Mouse (Mus musculus) bone marrow, adult 2 months (tissue): ENCODE data around the gene Lsm12.

Experiments used
- CTCF ChIP-seq: fragments of 200-500 bp; IDR thresholded peaks from 2 replicates; pipeline ENCODE4 v1.5.1; 2011; ENCODE audit warnings: low read length, control low read depth; ENCODE audit not compliant: control insufficient read depth, insufficient read depth
- POLR2A ChIP-seq: fragments of 200-500 bp; IDR thresholded peaks from 2 replicates; pipeline ENCODE4 v1.6.1; 2011; ENCODE audit warnings: low read depth, mild to moderate bottlenecking, control low read depth, low read length, borderline replicate concordance; ENCODE audit not compliant: control insufficient read depth

DNA sequence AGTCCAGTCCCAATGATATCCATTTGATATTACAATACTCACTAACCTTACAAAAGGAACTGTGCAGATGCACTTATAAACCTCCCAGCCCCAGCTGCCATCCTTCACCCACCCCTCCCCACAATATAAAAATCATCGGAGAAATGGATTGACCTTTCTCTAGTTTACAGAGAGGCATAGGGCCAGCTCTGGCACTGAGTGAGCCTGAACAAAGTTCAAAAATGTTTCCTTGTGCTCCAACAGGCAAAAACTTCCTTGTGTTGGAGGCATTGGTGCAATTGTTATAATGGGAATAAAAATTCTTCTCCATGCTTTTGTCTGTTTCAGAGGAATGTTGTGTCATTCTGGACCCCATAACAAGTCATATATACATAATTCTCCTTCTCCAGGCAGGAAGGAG is 1.1 kb upstream of the Lsm12 start:
- TF ChIP-seq POLR2A (no peak), CTCF (no peak)
